Mouse (Mus musculus): Measurements from ENCODE around the gene Arf3.

- TF ChIP-seq CTCF (IDR thresholded peaks at IDR 0.05; ENCODE audit: insufficient read depth, low read length) (no peak), POLR2A (IDR thresholded peaks at IDR 0.05; ENCODE audit: borderline replicate concordance, extremely low read depth, low read depth, low read length) (no peak)
Observed at GRCm38 (mm10) chr15:98780075-98780474, 17.1 kb upstream of the Arf3 start.
